Mouse (Mus musculus) monocyte, adult 2 months (primary cell): ENCODE measurements around the gene Cetn4.

ENCODE experiments used
- DNase-seq, 2 experiments: peaks; one replicate each; pipeline ENCODE4 v3.0.0; 2022; ENCODE audit warnings: low spot score in 2 of 2, low read depth in 1 of 2

Cetn4 gene

GRCm38 (mm10) chr3:37302685-37303084 lies 9.8 kb downstream of the Cetn4 start:
- DNase-seq, result peak in 1 of 2 experiments; percentile 15

- DNase-seq, result no peak
These were observed 13.0 kb downstream of the Cetn4 start for GRCm38 (mm10) chr3:37299470-37299869.

- DNase-seq, result no peak
These were observed 19.9 kb downstream of the Cetn4 start for GRCm38 (mm10) chr3:37292654-37293053.

- DNase-seq, result no peak
These were observed 20.6 kb downstream of the Cetn4 start for GRCm38 (mm10) chr3:37291929-37292328.

- DNase-seq, result no peak
These were observed 21.5 kb downstream of the Cetn4 start for GRCm38 (mm10) chr3:37290881-37291541.

GRCm38 (mm10) chr3:37289237-37289636 lies 23.3 kb downstream of the Cetn4 start:
- DNase-seq, result no peak

GRCm38 (mm10) chr3:37283234-37283633 lies 29.3 kb downstream of the Cetn4 start:
- no peak for DNase-seq

- no peak for DNase-seq
These were observed 30.1 kb downstream of the Cetn4 start for GRCm38 (mm10) chr3:37282299-37282922.

GRCm38 (mm10) chr3:37280871-37281270 lies 31.6 kb downstream of the Cetn4 start:
- no peak for DNase-seq

GRCm38 (mm10) chr3:37280221-37280620 lies 32.3 kb downstream of the Cetn4 start:
- DNase-seq, result no peak

- DNase-seq, result no peak
These were observed 37.8 kb downstream of the Cetn4 start for GRCm38 (mm10) chr3:37274661-37275060.

- DNase-seq, result no peak
These were observed 39.4 kb downstream of the Cetn4 start for GRCm38 (mm10) chr3:37273092-37273491.

- DNase-seq, result peak in 1 of 2 experiments; percentile 5
These were observed 41.3 kb downstream of the Cetn4 start for GRCm38 (mm10) chr3:37271209-37271608.

GRCm38 (mm10) chr3:37269926-37270325 lies 42.6 kb downstream of the Cetn4 start:
- DNase-seq, result no peak

- no peak for DNase-seq
These were observed 44.2 kb downstream of the Cetn4 start for GRCm38 (mm10) chr3:37268338-37268737.

- no peak for DNase-seq
These were observed 53.0 kb downstream of the Cetn4 start for GRCm38 (mm10) chr3:37259331-37259999.

GRCm38 (mm10) chr3:37257776-37258175 lies 54.7 kb downstream of the Cetn4 start:
- DNase-seq, result no peak
